Mouse (Mus musculus) forebrain, embryonic 16.5 days (tissue): ENCODE data around the gene Olfr645. TPM values are rescaled to one million over a fixed set of nuclear protein-coding genes. Genes with fewer than 3 reads are reported as not detected.

Experiments used
- ATAC-seq: fragments of 200-750 bp; cut with Nextera tagmentation; 2 replicates; pipeline ENCODE4 v1.8.0; 2017; ENCODE audit warnings: mild to moderate bottlenecking, moderate library complexity
- H3K27ac ChIP-seq: fragments of 300-500 bp; sonication (generic); 2 replicates; pipeline ENCODE4 v1.5.1; 2014; ENCODE audit warnings: low read length, control low read depth
- H3K27me3 ChIP-seq: fragments of 300-500 bp; sonication (generic); replicated peaks from 2 replicates; pipeline ENCODE4 v1.6.1; 2014; ENCODE audit warnings: low read length; ENCODE audit not compliant: control insufficient read depth, insufficient read depth
- H3K36me3 ChIP-seq: fragments of 300-500 bp; sonication (generic); 2 replicates; pipeline ENCODE4 v1.6.1; 2014; ENCODE audit not compliant: control insufficient read depth, insufficient read depth
- H3K4me1 ChIP-seq: fragments of 300-500 bp; sonication (generic); replicated peaks from 2 replicates; pipeline ENCODE4 v1.6.1; 2014; ENCODE audit warnings: low read length; ENCODE audit not compliant: control insufficient read depth, insufficient read depth
- H3K4me2 ChIP-seq: fragments of 300-500 bp; sonication (generic); 2 replicates; pipeline ENCODE4 v1.6.1; 2014; ENCODE audit warnings: mild to moderate bottlenecking, low read length, control low read depth
- H3K4me3 ChIP-seq: fragments of 300-500 bp; sonication (generic); replicated peaks from 2 replicates; pipeline ENCODE4 v1.5.1; 2014; ENCODE audit warnings: mild to moderate bottlenecking, low read length, control low read depth
- H3K9ac ChIP-seq: fragments of 300-500 bp; sonication (generic); replicated peaks from 2 replicates; pipeline ENCODE4 v1.6.1; 2014; ENCODE audit warnings: low read depth, low read length, control low read depth
- H3K9me3 ChIP-seq: fragments of 300-500 bp; sonication (generic); 2 replicates; pipeline ENCODE4 v1.6.1; 2016; ENCODE audit warnings: low read length; ENCODE audit not compliant: control insufficient read depth
- WGBS: fragments of 180-500 bp; shearing (Covaris S2); extraction: QIAGEN DNeasy Blood & Tissue Kit; methylation state at CpG from one replicate; pipeline ENCODE4 v1.1.7; 2014; 5-methylcytosine and 5-hydroxymethylcytosine counted together
- polyA plus RNA-seq: library from polyadenylated mRNA; unstranded; fragments of >200 nt; fragmentation: Nextera tagmentation; extraction: Ambion mirVana; gene quantifications from 2 replicates; pipeline ENCODE4 v1.2.1, GENCODE M21; 2015

Olfr645 gene
- polyA plus RNA-seq, 1 experiment from 2014 or later = not detected

- ATAC-seq = no peak
- Histone ChIP-seq H3K36me3 (no peaks in the 10 kb centered on the region), H3K4me1 (no peaks in the 10 kb centered on the region), H3K4me2 (no peak within 1 kb of the TSS), H3K4me3 (no peak within 1 kb of the TSS), H3K27ac (no peak within 1 kb of the TSS), H3K27me3 (no peaks in the 10 kb centered on the region), H3K9me3 (peaks cover 2% of the 10 kb centered on the region; the same call in 1 of the 2 replicates), H3K9ac (no peak within 1 kb of the TSS)
- WGBS = 78% methylated on average over 1 of the region's 1 CpGs
Measured at GRCm38 (mm10) chr7:104035145-104035544, 50.1 kb downstream of the Olfr645 start, which contains the start of gene Olfr641. Gene Olfr641, plus strand, starts transcription at chr7:104035445.

Other genes with a start within 250 kb of the Olfr645 start
- gene Hbb-bh2, start 244.9 kb downstream of the Olfr645 start, polyA plus RNA-seq = not detected in 2 replicates
- 0.43 TPM in 1 of 2 replicates, not detected in the other for gene Hbb-bh1, start 242.3 kb downstream of the Olfr645 start, polyA plus RNA-seq
- 24.4 and 25.7 TPM in 2 replicates for gene Hbb-y, start 232.2 kb downstream of the Olfr645 start, polyA plus RNA-seq
- not detected in 2 replicates for gene Olfr66, start 199.2 kb downstream of the Olfr645 start, polyA plus RNA-seq
- not detected in 2 replicates for gene Olfr64, start 191.0 kb downstream of the Olfr645 start, polyA plus RNA-seq
- not detected in 2 replicates for gene Olfr65, start 182.0 kb downstream of the Olfr645 start, polyA plus RNA-seq
- gene Olfr631, start 156.6 kb downstream of the Olfr645 start, polyA plus RNA-seq = not detected in 2 replicates
- not detected in 2 replicates for gene Olfr632, start 151.1 kb downstream of the Olfr645 start, polyA plus RNA-seq
- not detected in 2 replicates for gene Olfr633, start 141.0 kb downstream of the Olfr645 start, polyA plus RNA-seq
- not detected in 2 replicates for gene Olfr635, start 114.3 kb downstream of the Olfr645 start, polyA plus RNA-seq
- gene Olfr638, start 86.7 kb downstream of the Olfr645 start, polyA plus RNA-seq = not detected in 2 replicates
- not detected in 2 replicates for gene Olfr639, start 68.2 kb downstream of the Olfr645 start, polyA plus RNA-seq
- not detected in 2 replicates for gene Olfr640, start 59.9 kb downstream of the Olfr645 start, polyA plus RNA-seq
- not detected in 2 replicates for gene Olfr641, start 50.0 kb downstream of the Olfr645 start, polyA plus RNA-seq
- gene Olfr642, start 32.8 kb downstream of the Olfr645 start, polyA plus RNA-seq = not detected in 2 replicates
- not detected in 2 replicates for gene 4930516K23Rik, start 24.0 kb downstream of the Olfr645 start, polyA plus RNA-seq
- not detected in 2 replicates for gene Olfr644, start 13.6 kb downstream of the Olfr645 start, polyA plus RNA-seq
- not detected in 2 replicates for gene Olfr646, start 19.4 kb upstream of the Olfr645 start, polyA plus RNA-seq
- gene Ubqln5, start 44.4 kb upstream of the Olfr645 start, polyA plus RNA-seq = not detected in 2 replicates
- gene Olfr643, start 51.9 kb upstream of the Olfr645 start, polyA plus RNA-seq = not detected in 2 replicates
- gene Ubqln3, start 57.8 kb upstream of the Olfr645 start, polyA plus RNA-seq = 0.10 TPM in 1 of 2 replicates, not detected in the other
- not detected in 2 replicates for gene Ubqlnl, start 65.1 kb upstream of the Olfr645 start, polyA plus RNA-seq
- gene Olfm5, start 79.4 kb upstream of the Olfr645 start, polyA plus RNA-seq = 2.1 TPM in 1 of 2 replicates, not detected in the other
- 0.45 and 0.81 TPM in 2 replicates for gene Olfr648, start 97.9 kb upstream of the Olfr645 start, polyA plus RNA-seq
- not detected in 2 replicates for gene Olfr649, start 110.5 kb upstream of the Olfr645 start, polyA plus RNA-seq
- 0.31 and 0.61 TPM in 2 replicates for gene Trim6, start 133.3 kb upstream of the Olfr645 start, polyA plus RNA-seq
- gene Trim34a, start 159.0 kb upstream of the Olfr645 start, polyA plus RNA-seq = 0.54 and 0.67 TPM in 2 replicates
- gene Trim5, start 202.6 kb upstream of the Olfr645 start, polyA plus RNA-seq = 0.23 TPM in 1 of 2 replicates, not detected in the other
- gene Trim12a, start 230.0 kb upstream of the Olfr645 start, polyA plus RNA-seq = 0.96 and 1.6 TPM in 2 replicates
- gene Trim34b, start 244.0 kb upstream of the Olfr645 start, polyA plus RNA-seq = not detected in 2 replicates